Mouse (Mus musculus) liver, embryonic 14.5 days (tissue): ENCODE data around the gene Gm10959. TPM values are rescaled to one million over a fixed set of nuclear protein-coding genes. Genes with fewer than 3 reads are reported as not detected.

Experiments
- ATAC-seq: fragments of 200-750 bp; cut with Nextera tagmentation; 2 replicates; pipeline ENCODE4 v1.8.0; 2017; ENCODE audit warnings: moderate number of reproducible peaks, mild to moderate bottlenecking, moderate library complexity; ENCODE audit not compliant: insufficient read depth
- DNase-seq, 3 experiments: peaks; one replicate each; pipeline ENCODE4 v3.0.0-alpha.2; 2012 to 2013; ENCODE audit warnings: low read depth in 3 of 3, low spot score in 3 of 3
- H3K27ac ChIP-seq: fragments of 300-500 bp; sonication (generic); 2 replicates; pipeline ENCODE4 v1.5.1; 2014; ENCODE audit warnings: moderate library complexity, mild to moderate bottlenecking, control low read depth, inconsistent platforms
- H3K27me3 ChIP-seq: fragments of 300-500 bp; sonication (generic); 2 replicates; pipeline ENCODE4 v1.6.1; 2014; ENCODE audit warnings: mild to moderate bottlenecking, low read length, moderate library complexity; ENCODE audit not compliant: control insufficient read depth, insufficient read depth
- H3K36me3 ChIP-seq: fragments of 300-500 bp; sonication (generic); replicated peaks from 2 replicates; pipeline ENCODE4 v1.6.1; 2014; ENCODE audit warnings: low read depth; ENCODE audit not compliant: control insufficient read depth, insufficient read depth
- H3K4me1 ChIP-seq, 2 experiments: fragments of 200-500 bp in 1 of 2; fragments of 300-500 bp in 1 of 2; sonication (generic) in 1 of 2; replicated peaks; 2 replicates each; pipeline ENCODE4 v1.6.1; 2012 to 2014; ENCODE audit warnings: antibody characterized with exemption in 1 of 2, inconsistent platforms in 1 of 2, low read length in 1 of 2; ENCODE audit not compliant: control insufficient read depth in 2 of 2, insufficient read depth in 2 of 2
- H3K4me2 ChIP-seq: fragments of 300-500 bp; sonication (generic); 2 replicates; pipeline ENCODE4 v1.6.1; 2014; ENCODE audit warnings: low read depth, mild to moderate bottlenecking, control low read depth, moderate library complexity
- H3K4me3 ChIP-seq, 2 experiments: fragments of 200-500 bp in 1 of 2; fragments of 300-500 bp in 1 of 2; sonication (generic) in 1 of 2; 2 replicates each; pipeline ENCODE4 v1.5.1; 2012 to 2014; ENCODE audit warnings: low read depth in 2 of 2, low read length in 2 of 2, mild to moderate bottlenecking in 2 of 2, control low read depth in 1 of 2, inconsistent platforms in 1 of 2, moderate library complexity in 1 of 2; ENCODE audit not compliant: insufficient read depth in 1 of 2
- H3K9ac ChIP-seq: fragments of 300-500 bp; sonication (generic); replicated peaks from 2 replicates; pipeline ENCODE4 v1.6.1; 2014; ENCODE audit warnings: mild to moderate bottlenecking, control low read depth, moderate library complexity
- H3K9me3 ChIP-seq: fragments of 300-500 bp; sonication (generic); 2 replicates; pipeline ENCODE4 v1.6.1; 2016; ENCODE audit warnings: low read length, mixed read lengths; ENCODE audit not compliant: control insufficient read depth
- CTCF ChIP-seq: IDR thresholded peaks from 2 replicates; pipeline ENCODE4 v1.5.1; 2016; ENCODE audit warnings: antibody characterized with exemption, low read depth, control low read depth
- EP300 ChIP-seq: IDR thresholded peaks from 2 replicates; pipeline ENCODE4 v1.6.1; 2016; ENCODE audit warnings: antibody characterized with exemption, low read depth
- WGBS: fragments of 180-500 bp; shearing (Covaris S2); extraction: QIAGEN DNeasy Blood & Tissue Kit; methylation state at CpG from one replicate; pipeline ENCODE4 v1.1.7; 2014; ENCODE audit not compliant: insufficient replicate concordance; 5-methylcytosine and 5-hydroxymethylcytosine counted together
- polyA plus RNA-seq, 2 experiments: library from polyadenylated mRNA; depleted of rRNA in 1 of 2; stranded (reverse) in 1 of 2; unstranded in 1 of 2; fragments of >200 nt; fragmentation: Nextera tagmentation in 1 of 2; extraction: Ambion mirVana in 1 of 2; gene quantifications; 2 replicates each; pipeline versions ENCODE4 v1.2.1 to v1.2.3; 2012 to 2014

Gene Gm10959
- polyA plus RNA-seq, 2 experiments = not detected

- no peak for ATAC-seq
Measured at GRCm38 (mm10) chr3:122915493-122915892, 3.7 kb downstream of the Gm10959 start.

GRCm38 (mm10) chr3:122907841-122908240 is 11.3 kb downstream of the Gm10959 start:
- 64% methylated on average over 2 of the region's 2 CpGs for WGBS
- TF ChIP-seq EP300 (no peak), CTCF (no peak)
- Histone ChIP-seq H3K9ac (no peak overlapping the region), H3K4me3 (no peak overlapping the region), H3K4me1 (no peaks in the 10 kb centered on the region), H3K27me3 (no peaks in the 10 kb centered on the region), H3K36me3 (no peaks in the 10 kb centered on the region), H3K4me2 (no peak overlapping the region), H3K9me3 (no peaks in the 10 kb centered on the region), H3K27ac (no peak overlapping the region)
- no peak for ATAC-seq
- DNase-seq = no peak

More at GRCm38 (mm10) chr3:122915493-122915892, 3.7 kb downstream of the Gm10959 start:
- Histone ChIP-seq H3K27me3 (no peaks in the 10 kb centered on the region), H3K4me2 (no peak overlapping the region), H3K4me1 (peaks cover 0 to 9% of the 10 kb centered on the region in 2 experiments; a peak in 2 of 4 replicates), H3K27ac (no peak overlapping the region), H3K9ac (no peak overlapping the region), H3K9me3 (no peaks in the 10 kb centered on the region), H3K4me3 (no peak overlapping the region), H3K36me3 (no peaks in the 10 kb centered on the region)
- no peak for DNase-seq
- 43% methylated on average over 5 of the region's 5 CpGs for WGBS
- no peak for TF ChIP-seq EP300
- no peak for TF ChIP-seq CTCF

- no peak overlapping the region for H3K27ac ChIP-seq
- no peak overlapping the region for H3K4me2 ChIP-seq
- no peak overlapping the region for H3K9ac ChIP-seq
- TF ChIP-seq CTCF (peak; percentile 75), EP300 (no peak)
- no peak for DNase-seq
- H3K4me1 ChIP-seq = no peaks in the 10 kb centered on the region
- no peak overlapping the region for H3K4me3 ChIP-seq
- 32% methylated on average over 12 of the region's 12 CpGs for WGBS
- no peaks in the 10 kb centered on the region for H3K36me3 ChIP-seq
- H3K9me3 ChIP-seq = no peaks in the 10 kb centered on the region
- H3K27me3 ChIP-seq = no peaks in the 10 kb centered on the region
- ATAC-seq = no peak
Measured at GRCm38 (mm10) chr3:122903746-122904433, 15.3 kb downstream of the Gm10959 start.

GRCm38 (mm10) chr3:122898254-122898653 is 20.9 kb downstream of the Gm10959 start:
- Histone ChIP-seq H3K4me3 (no peak overlapping the region), H3K27me3 (no peaks in the 10 kb centered on the region), H3K27ac (no peak overlapping the region), H3K9me3 (no peaks in the 10 kb centered on the region), H3K4me1 (no peaks in the 10 kb centered on the region), H3K9ac (no peak overlapping the region), H3K36me3 (no peaks in the 10 kb centered on the region), H3K4me2 (no peak overlapping the region)
- WGBS = 40% methylated on average over 6 of the region's 6 CpGs
- TF ChIP-seq EP300 (no peak), CTCF (no peak)
- ATAC-seq (no peak), DNase-seq (no peak)

- no peak for TF ChIP-seq CTCF
- TF ChIP-seq EP300 = no peak
- Histone ChIP-seq H3K36me3 (no peaks in the 10 kb centered on the region), H3K4me2 (no peak overlapping the region), H3K27ac (no peak overlapping the region), H3K4me3 (no peak overlapping the region), H3K27me3 (no peaks in the 10 kb centered on the region), H3K9me3 (no peaks in the 10 kb centered on the region), H3K9ac (no peak overlapping the region), H3K4me1 (no peaks in the 10 kb centered on the region)
- WGBS = 55% methylated on average over 11 of the region's 11 CpGs
- ATAC-seq = no peak
- no peak for DNase-seq
Measured at GRCm38 (mm10) chr3:122895189-122895731, 23.9 kb downstream of the Gm10959 start.
